Mouse (Mus musculus) natural killer cell, adult 2 months (primary cell): ENCODE results near the gene Kirrel3.

ENCODE experiments used
- DNase-seq, 2 experiments: peaks; one replicate each; pipeline ENCODE4 v3.0.0; 2022; ENCODE audit warnings: low spot score in 2 of 2

The Kirrel3 gene

DNA sequence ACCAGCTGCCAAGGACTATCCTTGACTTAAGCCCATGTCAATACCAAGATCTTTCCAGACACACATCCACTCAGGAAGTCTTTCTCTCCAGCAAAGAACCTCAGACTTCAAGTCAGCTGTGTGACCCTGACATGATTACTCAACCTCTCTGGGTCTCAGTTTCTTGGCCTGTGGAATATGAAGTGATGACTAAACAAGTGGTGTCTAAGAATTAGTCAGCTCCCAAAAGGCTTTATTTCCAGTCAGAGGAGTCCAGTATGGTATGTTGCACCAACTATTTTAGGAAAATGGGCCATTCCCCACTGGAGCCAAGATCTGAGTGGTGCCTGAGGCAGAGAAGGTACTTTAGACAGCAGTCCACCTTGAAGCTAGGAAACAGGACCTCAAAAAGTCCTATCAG is 462.0 kb downstream of the Kirrel3 start:
- no peak for DNase-seq

DNA sequence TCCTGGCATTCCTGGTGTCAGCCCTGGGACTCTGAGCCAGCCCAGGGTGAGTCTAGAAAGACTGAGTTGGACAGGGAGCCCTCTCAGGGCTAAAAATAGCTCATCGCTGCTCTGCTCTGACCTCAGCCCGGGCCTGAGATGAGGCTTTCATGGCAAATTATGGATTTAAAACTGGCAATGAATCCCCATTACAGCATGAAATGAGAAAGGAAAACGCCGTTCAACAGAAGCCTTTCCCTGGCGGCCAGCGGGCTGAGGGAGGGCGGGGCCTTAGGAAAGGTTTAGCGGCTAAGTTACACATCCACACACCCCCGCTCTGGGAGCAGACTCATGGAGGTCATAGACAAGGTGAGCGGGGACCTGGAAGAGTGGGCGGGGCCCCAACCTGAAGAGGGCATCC is 467.7 kb downstream of the Kirrel3 start:
- no peak for DNase-seq

DNA sequence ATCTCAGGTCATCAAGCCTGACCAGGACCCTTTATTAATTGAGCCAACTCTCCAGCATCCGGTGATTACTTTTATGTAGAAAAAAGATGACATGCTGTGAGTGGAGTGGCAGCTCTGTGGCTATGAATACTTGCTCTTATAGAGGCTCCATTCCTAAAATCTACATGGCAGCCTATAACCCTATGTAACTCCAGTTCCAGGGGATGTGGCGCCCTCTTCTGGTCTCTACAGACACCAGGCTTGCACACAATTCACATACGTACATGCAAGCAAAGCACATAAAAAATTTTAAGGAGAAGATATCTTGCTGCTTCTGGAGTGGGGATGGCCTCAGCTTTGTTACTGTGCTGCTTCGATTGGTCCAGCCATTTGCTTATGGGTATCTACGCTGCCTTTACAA is 468.5 kb downstream of the Kirrel3 start:
- no peak for DNase-seq

DNA sequence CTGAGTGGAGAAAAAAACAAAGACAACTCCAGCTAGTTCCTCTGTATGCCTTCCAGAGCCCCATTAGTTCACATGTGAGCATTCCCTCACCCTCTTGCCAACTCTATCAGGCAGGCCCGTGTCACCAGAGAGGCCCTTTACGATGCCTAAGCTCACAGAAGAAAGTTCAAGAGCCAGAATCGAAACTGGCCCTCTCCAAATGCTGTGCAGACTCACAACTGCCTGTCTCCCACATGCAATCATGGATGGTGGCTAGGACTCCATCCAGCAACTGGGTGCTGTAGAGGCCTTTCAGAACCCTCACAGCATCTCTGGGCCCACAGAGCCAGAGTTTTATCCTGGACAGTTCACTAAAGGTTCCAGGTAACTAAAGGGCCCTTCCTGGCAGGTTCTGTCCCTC is 470.8 kb downstream of the Kirrel3 start:
- DNase-seq = no peak

DNA sequence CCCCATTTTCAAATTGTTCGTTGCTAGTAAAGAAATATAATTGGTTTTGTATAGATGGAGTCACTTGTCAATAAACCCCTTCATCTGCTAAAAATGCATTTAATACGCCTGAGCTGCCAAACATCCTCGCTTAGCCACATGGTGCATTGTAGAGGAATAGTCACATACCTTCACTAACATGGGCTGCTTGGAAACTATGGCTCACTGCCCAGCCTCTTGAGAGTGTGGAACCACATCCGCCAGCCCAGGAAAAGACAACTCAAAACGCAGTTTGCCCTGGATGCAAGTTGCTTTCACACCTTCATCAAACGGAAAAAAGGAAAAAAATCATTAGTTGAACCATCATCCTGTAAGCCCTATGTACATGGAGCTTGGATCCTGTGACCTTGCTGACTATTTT is 472.0 kb downstream of the Kirrel3 start:
- no peak for DNase-seq

DNA sequence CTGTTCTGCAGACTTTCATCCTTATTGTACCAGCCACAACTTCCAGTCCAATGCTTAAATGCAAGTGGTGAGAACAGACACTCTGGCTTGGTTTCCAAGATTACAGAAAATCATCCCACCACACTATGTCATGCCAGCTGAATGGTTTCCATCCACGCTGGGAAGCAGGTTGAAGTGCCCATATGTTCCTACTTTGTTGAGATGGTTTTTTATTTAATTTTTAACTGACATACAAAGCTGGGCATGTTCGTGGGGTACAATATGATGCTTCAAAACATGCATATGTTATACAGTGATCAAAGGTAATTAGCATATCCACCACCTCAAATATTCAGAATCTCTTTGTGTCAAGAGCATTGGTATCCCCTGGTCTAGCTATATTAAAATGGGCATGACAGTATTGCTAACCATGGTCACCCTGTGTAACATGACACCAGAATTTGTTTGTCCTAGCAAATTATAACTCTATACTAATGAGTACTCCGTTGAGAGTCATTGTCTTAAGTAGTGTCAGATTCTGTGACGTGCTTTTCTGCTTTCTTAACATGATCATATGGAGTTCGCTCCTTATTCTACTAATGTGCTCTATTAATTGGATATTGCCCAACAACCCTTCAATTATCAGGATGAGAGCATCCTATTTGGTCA is 472.6 kb downstream of the Kirrel3 start:
- DNase-seq = no peak

DNA sequence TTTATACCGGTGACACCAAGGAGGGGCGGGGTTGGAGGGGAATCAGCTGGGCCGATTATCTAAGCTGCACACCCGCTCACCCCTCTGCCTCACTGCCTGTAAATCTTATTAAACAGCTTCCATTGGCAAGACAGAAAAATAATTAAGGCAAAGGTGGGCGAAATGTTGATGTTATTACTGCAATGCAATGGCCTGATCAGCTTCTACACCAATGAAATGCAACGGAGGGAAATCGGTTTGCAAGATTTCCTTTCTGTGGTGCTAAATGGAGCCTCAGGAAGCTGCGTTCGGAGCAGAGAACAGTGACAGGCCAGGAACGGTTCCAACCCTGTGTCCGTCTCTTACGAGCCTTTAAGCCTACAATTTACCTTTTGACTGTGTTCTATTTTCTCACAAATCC is 475.0 kb downstream of the Kirrel3 start:
- no peak for DNase-seq

DNA sequence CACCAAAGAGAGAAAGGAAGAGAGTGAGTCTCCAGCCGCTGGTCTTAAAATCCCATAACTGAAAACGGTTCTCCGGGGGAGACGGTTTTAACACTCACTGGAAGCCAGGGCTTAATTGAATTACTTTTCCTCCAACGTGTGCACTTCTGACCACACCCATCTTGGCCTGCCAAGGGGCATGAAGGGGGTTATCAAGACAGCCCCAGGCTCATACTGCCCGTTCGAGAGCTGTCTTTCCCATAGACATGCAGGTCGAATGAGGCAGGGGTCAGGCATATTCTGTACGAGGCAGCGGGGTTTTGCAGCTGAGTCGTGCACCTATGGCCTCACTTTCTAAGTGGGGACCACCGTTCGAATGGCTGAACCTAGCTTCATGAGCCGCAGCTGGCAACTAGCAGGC is 475.5 kb downstream of the Kirrel3 start:
- DNase-seq = no peak

DNA sequence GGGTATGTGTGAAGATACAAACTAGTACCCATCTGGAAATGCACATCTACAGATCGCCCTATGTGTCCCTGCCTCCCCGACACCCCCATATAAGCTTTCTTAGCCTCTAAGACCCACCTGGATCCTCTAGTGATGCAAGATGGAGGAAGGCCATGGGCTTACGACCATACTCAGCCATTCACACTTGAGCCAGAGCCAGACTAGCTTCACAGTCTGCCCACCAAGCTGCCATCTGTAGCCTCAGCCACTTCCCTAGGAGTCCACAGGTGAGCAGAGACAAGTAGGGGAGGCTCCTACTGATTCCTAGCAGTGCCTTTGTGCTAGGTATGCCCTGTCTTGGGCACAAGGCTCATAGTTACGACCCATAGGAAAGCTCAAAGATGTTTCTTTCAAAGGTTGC is 476.6 kb downstream of the Kirrel3 start:
- no peak for DNase-seq

DNA sequence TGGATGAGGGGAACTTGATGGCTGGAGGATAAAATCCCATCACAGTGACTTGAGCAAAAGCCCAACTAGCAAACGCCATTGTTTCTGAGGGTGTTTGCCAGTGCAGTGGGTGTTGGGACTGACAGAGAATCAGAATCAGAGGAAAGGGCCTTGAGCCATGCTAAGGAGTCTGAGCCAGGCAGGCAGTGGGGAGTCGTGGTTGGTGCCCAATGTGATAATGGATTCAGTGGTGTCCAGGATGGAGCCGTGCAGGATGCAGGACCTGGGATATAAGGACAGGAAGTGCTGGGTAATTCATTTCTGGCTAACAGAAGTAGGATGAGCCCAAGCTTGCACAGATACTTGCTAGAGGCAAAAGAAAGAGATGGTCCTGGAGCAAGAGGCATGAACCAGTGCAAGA is 477.9 kb downstream of the Kirrel3 start:
- no peak for DNase-seq

DNA sequence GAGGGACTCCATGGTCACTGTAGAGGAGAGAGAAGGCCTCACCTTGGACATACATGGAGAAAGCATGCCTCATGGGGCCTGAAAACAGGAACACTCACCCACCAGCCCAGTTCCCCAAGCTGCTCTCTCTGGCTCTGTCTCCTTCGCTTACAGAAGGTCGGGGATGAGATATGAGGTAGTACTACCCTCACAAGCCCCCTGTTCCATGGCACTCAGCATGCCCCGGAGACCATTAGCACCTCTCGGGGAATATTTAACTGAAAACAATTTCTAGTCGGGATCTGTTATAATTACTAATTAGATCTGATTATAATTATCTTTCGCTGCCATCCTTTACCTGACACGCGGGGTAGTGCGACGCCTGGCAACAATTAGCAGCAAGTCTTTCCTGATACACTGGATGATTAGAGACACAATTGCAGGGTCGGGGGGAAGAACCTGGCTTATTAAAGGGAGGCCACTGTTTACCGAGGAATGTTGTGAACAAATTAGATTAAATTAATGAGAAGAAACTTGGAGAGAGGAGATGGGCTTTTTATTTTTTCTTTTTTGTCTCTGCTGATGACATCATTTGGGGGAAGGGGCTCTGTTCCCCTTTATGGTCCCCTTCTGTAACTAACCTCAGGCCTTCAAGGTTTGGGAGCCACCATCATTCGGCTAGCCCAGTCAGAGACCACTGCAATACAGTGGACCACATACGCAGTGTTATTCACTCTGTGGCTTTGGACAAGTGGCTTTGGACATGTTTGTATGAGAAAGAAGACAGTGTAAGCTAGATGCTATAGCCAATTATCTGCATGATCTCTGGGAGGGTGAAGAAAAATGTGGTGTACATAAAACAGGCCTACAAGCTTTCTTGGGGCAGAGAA is 478.7 kb downstream of the Kirrel3 start:
- no peak for DNase-seq

DNA sequence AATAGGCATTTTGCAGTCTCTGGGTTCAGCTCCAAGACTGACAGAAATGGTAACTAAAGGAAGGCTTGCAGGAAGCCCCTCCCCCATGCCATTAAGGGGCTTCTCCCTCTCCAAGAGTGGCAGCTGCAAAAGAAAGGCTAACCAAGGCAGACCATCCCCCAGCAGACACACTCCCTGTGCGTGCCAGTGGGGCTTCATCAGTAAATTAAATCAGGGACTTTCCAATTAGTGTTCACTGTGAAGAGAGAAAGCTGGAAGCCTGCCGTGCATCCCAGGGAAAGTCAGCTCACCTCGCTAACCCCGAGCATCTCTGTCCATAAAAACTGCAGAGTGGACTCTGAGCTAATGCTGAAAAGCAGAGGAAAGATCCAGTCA is 479.3 kb downstream of the Kirrel3 start:
- no peak for DNase-seq

DNA sequence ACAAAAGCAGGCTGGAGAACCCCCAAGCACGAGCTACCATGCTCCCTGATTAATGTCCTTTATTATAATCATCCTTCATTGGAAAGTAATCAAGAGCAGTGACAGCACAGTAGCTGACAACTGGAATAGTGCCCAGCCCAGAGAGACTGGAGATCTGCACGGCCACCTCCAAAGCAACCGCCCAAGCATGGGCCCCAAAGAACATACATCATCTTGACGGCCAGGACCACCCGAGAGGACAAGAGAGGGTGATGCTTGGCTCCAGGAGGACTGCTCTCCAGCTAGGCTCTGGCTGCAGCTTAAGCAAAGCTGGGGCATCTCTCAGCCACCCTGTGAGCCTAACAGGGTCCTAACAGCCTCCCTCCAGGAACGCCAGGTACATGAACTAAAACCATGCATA is 482.1 kb downstream of the Kirrel3 start:
- no peak for DNase-seq

DNA sequence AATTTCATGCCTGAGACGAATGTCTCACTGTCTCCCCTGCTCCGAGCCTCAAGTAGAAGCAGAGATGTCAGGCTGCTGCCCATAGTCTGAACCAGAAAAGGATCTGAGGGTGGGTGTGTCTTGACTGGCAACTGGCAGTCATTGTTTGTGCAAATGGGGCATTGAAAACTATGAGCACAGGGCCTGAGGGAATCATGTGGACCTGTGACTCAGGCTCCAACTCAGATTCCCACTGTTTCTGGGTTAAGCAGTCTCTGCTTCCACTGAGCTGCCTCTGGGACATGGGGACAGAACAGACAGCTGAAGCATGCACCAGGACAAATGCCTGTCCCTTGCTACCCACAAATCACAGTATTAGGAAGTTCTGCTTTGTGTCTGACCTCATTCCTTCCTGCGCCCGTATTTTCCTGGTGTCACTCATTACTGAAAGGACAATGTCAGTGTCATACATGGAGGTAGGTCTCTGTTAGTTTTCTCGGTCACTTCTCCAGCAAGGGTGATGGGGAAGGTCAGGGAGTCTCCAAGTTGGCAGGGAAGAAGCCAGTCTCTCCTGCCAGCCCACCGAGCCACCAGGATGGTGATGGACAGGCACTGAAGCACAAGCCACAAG is 484.3 kb downstream of the Kirrel3 start:
- DNase-seq = no peak

DNA sequence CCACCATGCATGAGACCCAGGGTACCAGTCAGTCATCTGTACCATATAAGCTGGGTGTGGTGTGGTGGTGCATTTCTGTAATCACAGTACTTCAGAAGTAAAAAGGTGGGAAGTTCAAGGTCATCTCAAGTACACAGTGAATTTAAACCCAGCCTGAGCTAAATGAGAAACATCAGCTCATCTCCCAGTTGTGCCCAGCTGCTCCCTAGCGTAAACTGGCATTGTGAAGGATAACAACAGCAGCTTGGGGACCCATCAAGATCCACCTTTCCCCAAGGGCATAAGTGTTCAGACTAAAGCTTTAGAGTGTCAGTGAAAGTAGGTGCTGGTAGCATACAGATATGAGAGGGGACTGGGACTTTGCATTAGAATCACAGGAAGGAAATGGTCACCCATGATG is 488.6 kb downstream of the Kirrel3 start:
- DNase-seq = no peak

DNA sequence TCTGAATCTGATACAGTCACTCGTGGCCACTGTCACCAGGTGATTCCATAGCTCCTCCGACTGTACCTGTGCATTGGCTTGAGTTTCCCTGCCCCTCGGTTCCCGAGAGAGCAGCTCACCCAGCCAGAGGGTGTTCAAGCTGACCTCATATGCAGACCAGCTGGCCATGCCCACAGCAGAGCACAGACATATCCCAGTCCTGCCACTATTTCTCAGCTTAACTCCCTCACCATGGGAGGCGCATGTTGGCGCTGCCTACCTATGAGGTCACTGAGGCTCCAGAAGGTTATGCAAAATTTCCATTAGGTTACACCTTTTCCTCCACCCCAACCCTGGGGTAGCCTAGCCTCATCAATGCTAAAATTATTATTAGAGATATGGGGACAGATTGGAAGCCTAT is 489.6 kb downstream of the Kirrel3 start:
- no peak for DNase-seq

DNA sequence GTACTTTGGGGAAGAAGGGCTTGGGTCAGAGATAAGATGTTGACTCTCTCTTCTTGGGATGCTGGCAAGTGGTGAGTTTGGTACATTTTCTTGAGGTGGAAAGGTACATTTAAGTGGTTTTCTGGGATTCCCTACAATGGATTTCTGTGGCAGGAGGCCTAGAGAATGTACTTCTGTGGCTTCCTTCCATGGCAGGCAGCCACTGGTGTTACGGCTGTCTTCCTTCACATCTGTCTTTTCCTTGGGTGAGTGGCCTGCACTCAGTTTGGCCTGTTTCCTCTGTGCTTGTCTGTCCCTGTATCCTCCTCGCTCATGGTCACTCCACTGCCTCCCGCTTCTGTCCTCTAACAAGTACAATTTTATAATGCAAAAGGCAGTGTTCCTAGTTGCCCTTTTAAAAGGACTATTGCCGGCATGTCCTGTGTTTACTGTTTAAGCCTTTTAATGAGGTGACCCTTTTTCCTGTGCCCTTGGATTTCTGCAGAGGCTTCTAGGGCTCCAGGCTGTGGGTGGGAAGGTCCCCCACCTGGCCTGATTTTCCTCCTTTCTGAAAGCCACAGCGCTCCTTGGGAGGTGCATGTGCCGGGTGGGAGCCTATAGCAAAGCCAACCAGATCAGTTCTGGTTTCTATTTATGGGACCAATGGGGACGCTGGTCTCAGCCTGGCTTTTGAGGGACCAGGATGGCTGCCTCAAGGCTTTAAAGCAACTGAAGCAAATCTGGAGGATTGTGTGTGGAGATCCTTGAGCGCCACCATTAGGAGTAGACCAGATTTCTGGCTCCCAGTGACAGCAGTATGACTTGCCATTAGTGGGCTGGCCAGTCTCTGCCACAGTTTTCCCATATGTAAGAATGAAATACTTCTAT is 491.1 kb downstream of the Kirrel3 start:
- no peak for DNase-seq

DNA sequence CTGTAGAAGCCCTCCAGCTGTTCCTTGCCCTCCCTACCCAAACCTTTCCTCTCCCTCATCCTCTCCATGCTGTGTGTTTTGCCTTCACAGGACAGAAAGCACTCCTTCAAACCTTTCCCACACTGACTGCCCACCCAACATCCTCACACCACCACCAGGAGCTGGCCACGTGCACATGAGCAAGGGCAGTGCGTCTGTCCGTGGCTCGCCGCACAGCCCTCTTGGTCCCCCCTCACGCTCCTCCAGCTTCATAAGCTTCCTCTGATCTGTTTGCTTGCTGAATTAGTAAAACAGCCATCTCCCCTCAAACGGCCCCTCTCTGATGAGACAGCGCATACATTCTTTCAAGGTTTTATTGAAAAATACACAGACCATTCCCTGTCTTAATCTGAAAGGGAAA is 492.0 kb downstream of the Kirrel3 start:
- DNase-seq = no peak

DNA sequence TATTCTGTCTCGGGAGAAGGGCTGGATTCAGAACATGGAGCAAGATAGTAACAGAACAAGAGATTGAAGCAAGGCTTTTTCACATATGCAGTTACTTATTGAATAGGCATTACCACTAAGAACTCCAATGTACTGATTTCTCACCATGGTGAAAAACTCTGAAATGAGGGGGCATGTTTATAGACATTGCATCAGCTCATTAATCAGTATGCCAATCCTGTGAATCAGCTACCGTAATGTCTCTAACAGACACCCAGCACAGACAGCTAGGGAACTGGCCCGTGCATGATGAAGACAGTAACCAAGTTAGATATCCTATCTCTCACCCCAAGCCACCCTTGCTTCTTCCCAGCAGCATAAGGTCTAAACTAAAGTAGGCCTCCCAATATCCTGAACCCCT is 492.5 kb downstream of the Kirrel3 start:
- DNase-seq = no peak

DNA sequence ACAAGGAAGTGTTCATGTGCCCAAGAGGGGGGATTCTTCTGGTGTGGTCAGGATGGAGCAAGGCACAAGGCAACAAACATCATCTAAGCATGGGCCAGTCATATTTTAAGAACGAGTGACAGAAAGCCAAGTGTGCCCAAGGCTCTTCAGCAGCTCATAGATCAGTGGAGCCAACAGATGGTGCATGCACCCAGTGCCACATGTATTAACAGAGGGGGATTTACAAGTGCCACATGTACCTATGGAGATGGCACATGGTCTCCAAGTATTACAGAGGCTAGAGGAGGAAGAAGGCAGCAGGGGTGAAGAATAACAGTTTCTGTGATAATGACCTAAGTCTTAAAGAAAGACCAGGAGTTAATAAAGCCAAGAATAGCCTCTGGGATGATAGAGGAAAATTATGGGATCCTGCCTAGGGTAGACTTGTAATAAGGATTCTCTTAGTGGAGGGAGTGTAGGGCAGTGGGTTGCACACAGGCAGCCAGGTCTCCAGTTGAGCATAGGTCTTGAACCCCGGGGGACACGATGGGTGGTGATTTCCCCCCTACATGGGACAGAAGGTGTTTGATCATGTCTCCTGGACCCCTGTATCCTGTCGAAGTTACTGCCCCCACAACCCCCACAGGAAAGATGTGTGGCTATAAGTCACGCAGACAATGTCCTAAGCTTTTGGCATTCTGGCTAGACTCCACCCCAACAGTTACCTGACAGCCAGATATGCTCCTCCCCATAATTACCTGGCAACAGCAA is 495.0 kb downstream of the Kirrel3 start:
- no peak for DNase-seq
